Mouse (Mus musculus): Measurements from ENCODE around the gene Cnga4.

DNA sequence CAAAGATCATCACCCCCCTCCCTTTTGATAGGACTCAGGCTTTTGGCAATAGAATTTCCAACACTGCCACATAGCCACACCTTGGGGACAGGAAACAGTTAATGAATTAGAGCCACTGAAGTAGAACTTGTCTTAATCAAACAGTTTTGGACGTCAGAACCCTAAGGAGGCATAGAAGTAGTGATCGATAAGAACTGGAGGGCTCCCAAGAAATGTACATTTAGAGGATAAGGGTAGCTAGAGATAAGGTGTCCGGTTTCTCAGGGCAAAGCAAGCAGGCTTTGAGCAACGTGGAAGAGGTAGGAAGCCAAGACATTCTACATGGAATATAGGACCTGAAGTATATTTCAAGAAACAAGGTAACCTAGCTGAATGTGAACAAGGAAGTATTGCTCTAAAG lies 37.1 kb downstream of the Cnga4 start:
- no peak for TF ChIP-seq EP300 (IDR thresholded peaks at IDR 0.05; ENCODE audit: low read length)
- TF ChIP-seq CTCF (conservative IDR thresholded peaks at IDR 0.05 in 1 of 2, IDR thresholded peaks at IDR 0.05 in 1 of 2; ENCODE audit: low read depth in 2 of 2, low read length in 2 of 2) = no peak
- TF ChIP-seq TCF12 (IDR thresholded peaks at IDR 0.05; ENCODE audit: low read depth, low read length) = no peak

Measured in CH12.LX (cell line).